Mouse (Mus musculus): ENCODE data around the gene Stat5b.

The Stat5b gene

DNA sequence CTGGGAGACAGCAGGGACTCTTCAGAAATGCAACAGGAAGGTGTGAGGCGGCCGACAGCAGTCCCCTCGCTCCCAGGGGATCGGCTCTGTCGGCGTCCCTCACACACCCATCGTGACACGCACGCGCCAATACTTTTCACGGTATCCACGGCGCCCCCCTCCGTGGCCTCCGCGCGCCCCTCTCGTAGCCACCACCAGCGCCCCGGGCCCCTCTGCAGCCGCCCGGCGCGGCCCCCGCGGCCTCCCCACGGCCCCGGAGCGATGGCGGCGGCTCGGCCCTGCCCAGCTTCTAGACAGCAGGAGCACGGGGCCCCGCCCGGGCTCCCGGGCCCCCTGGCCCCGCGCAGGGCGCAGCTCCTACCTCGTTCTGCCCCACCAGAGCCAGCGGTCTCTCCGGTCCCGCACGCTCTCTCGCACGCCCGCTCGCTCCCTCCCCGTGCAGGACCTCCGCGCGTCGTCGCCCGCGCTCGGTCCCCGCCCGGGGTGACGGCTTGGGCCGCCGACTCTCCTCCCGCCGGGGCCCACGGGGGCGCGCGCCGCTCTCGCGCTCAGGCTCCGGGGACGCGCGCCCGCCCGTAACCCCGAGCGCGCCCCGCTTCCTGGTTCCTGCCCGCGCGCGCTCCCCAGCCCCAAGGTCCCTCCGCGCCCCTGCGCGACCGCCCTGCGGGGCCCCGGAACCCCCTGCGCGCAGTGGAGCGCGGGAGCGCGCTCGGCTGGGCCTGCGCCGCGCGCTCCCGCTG lies at the start of gene Stat5b:
Gene Stat5b (minus strand): TSS at position 687 of the 740 bp plus-strand sequence.
- peak in 1 of 2 experiments; percentile 58 for DNase-seq (ENCODE audit: low read depth in 1 of 2, low spot score in 2 of 2)

DNA sequence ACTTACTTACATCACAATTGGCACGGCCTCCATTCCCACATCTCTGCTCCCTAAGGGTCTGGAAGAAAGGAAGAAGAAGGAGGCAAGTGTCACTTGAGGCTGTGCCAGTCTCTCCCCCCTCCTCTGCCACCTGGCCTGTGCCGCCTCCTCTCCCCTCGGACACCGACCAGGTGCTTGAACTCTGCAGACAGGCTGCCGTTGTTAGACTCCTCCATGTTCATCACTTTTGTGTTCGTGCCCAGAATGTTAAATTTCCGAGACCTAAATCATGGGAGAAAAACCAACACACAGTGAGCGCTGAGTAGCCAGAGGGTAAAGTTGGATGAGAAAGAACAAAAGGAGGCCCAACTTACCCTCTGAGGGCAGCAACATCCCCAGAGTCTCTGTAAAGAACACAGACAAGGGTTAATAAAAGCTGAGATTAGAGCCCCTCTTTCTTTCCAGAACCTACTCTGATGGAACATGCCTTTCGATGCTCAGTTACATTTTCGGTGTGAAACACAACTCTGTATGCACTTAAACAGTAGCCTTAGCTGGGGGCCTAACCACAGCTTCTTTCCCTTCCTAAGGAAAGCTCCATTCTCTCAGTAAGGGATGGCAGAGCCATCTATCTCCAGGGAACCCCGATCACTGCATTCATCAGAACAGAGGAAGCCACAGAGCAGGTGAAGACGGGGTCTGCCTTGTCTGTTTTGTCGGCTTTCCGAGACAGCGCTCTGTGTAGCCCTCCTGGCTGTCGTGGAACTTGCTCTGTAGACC lies 48.1 kb upstream of the Stat5b start:
- DNase-seq (ENCODE audit: low read depth in 1 of 2, low spot score in 2 of 2) = no peak

DNA sequence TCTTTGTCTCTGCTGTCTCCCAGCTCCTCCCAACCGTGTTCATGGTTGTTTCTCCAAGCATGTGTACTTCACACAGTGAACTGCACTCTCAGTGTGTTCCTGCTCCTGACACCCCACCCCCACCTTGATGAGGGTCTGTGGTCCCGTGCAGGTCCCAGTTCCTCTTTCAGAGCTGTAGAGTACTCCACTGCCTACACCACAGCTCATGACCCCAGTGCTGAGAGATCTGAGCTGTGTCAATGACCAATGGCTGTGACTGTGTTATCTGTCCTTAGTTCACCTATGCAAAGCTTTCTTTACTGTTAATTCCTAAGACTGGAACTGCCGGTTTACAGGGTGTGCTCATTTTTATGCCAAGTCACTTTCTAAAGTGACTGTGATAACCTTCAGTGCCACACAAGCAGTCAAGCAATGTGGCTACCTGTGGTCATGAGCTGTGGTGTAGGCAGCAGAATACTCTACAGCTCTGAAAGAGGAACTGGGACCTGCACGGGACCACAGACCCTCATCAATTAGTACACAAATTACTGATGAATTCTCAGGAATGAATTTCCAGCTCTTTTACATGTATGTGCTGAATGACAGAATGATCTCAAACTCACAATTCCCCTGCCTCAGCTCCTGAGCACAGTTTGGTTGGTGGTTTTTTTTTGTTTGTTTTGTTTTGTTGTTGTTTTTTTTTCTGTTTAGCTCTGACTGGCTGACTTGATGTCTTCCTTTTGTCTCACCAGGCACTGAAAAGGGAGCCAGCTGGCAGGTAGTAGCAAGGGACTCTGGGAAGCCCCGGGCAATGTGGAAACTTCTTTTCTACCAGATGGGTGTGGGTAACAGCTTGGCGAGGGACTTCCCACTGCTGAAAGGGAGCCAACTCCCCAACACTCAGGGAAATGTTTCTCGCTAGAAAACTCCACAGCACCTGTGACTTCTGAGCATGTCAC lies 47.0 kb upstream of the Stat5b start:
- no peak for DNase-seq (ENCODE audit: low read depth in 1 of 2, low spot score in 2 of 2)

DNA sequence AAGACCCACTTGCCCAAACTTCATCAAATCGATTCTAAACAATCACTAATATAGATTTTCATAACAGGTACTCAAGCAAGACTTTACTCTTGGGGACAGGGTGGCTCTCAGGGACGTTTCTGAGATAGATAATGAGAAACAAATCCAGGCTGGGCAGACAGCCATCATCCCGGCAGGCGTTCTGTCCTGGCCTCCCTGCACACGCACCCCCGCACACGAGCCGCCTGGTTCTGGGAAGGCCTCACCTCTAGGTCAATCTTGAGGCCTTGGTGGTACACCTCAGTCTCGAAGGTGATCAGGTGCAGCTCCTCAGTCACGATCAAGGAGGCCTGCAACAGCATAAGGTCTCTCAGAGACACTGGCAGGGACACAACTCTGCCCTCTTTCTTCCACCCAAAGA lies 45.6 kb upstream of the Stat5b start:
- no peak for DNase-seq (ENCODE audit: low read depth in 1 of 2, low spot score in 2 of 2)

DNA sequence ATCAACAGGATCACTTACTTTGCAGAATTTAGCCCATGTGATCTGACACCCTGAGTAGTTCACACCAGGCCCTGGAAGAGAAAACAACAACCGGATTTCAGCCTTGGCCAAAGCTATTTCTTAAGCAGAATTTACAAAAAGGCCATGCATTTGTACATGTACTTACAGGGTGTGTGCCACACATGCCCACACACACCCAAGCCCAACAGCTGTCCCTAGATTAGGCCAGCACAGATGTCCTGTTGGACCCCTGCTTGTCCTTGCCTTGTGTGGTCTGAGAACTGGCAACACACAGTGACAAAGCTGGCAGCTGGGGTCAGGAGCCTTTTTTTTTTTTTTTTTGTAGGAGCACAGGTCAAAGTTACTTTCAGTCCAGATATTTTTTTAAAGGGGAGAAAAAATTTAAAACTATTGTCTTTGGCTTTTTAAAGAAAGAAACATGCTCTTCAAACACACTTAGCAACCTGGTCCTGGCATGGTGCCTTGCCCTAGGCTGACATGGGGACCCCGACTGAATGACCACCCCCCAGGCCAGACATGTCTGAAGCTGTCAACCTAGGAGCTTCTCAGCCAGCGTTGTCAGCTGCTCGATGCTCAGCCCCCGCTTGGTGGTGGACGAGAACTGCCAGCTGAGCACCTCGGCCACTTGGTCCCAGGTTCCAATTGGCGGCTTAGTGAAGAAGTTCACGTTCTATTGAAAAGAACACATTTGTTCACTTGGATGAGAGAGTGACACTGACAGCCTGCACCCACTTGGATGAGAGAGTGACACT lies 43.8 kb upstream of the Stat5b start:
- DNase-seq (ENCODE audit: low read depth in 1 of 2, low spot score in 2 of 2) = no peak

DNA sequence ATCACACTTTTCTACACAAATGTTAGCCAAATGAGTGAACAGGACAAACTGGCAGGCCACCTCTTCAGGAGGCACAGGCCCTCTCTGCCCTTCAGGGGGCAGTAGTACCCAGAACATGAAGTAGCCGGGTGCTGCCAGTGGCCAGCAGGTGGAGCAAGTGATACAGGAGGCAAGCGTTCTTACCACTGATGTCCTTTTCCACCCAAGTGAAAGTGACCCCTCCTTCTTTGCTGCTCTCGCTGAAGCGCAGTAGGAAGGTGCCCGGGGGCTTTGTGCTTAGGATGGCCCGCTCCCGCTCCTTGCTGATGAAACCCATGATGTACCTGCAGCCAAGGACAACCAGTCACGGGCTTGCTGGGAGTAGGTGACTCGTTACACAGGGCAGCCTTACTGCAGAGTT lies 43.0 kb upstream of the Stat5b start:
- DNase-seq (ENCODE audit: low read depth in 1 of 2, low spot score in 2 of 2) = peak; percentile 70 to 83

DNA sequence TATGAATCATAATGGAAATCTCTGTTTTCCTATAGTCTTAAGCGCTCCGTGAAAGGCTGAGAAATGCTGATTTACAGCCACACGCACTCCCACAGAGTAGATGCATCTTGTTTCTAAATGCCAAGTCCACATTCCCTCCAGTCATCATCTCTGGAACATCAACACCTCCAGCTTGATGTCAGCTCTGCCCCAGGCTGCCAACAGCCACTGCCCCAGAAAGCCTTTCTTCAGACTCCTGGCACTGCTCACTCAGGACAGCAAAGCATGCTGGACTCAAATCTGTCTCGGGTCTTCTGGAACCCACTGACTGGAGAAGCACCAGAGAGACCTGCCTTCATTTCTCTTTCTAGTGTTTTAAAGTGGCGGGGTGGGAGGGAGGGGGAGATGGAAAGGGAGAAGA lies 41.9 kb upstream of the Stat5b start:
- DNase-seq (ENCODE audit: low read depth in 1 of 2, low spot score in 2 of 2) = no peak

DNA sequence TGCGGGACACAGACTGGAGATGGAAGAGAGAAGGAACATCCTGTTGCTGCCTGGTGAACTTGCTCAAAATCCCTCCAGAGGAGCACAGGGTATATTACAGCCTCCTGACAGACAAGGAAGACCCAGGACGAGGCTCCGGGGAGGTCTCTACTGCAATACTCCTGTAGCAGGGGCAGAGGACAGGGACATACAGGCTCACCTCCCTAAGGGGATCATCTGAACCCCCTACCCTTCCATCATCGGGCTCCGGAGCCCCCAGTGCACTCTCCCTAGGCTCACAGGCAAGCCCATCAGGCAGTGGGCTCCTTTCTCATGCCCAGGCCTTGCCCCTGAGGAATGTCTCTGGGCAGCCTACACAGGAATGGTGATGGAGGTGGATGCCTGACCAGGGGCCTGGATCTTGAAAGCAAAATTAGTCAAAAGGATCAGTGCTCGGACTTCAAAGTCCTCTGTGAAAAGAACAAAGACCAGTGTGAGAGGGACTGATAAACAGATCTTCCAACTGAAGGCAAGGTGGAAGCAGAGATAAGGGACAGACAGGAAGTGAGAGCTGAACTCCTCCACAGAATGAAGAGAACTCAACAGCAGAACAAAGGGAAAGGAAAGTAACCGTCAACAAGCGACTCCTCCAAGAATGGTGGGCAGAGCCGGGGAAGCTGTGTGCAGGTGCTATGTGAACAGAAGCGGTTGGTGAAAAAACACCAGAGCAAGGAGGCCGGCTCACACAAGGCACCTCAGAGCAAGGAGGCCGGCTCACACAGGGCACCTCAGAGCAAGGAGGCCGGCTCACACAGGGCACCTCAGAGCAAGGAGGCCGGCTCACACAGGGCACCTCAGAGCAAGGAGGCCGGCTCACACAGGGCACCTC lies 41.0 kb upstream of the Stat5b start:
- DNase-seq (ENCODE audit: low read depth in 1 of 2, low spot score in 2 of 2) = no peak

DNA sequence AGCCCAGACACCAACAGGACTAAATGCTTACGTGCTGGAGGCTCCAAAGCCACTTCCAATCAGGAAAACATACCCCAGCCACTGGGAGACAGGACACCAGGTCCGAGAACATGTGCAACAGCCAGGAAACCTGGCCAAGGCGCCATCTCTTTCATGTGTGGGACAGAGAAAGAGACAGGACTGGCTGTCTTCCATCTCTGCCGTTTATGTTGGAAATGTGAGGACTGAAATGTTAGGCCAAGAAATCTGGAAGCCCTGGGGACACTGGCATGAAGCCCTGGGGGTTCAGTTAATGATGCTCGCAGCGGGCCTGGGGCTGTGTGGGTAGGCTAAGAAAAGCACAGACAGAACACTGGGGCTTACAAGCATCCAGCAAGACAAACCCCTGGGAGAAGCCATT lies 40.0 kb upstream of the Stat5b start:
- DNase-seq (ENCODE audit: low read depth in 1 of 2, low spot score in 2 of 2) = no peak

DNA sequence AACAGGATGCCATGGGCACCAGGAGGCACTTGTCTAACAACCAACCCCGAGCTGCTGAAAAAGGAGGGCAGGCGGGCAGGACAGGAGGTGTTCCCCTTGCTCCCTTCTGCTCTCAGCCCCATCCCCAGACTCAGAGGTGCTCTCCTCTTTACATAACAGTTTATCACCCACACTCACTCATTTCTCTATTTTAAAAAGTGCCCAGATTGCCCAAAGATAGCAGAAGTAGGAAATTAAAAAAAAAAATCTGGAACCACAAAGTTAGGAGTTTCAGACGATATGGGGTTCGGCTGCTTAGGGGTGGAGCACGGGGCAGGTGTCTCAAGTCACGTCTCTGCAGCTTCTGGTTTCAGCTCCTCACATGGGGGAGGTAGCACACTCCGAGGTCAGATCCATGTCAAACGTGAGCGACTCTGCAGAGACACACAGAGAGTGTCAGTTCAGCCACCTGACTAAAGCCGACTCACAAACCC lies 37.9 kb upstream of the Stat5b start:
- no peak for DNase-seq (ENCODE audit: low read depth in 1 of 2, low spot score in 2 of 2)

DNA sequence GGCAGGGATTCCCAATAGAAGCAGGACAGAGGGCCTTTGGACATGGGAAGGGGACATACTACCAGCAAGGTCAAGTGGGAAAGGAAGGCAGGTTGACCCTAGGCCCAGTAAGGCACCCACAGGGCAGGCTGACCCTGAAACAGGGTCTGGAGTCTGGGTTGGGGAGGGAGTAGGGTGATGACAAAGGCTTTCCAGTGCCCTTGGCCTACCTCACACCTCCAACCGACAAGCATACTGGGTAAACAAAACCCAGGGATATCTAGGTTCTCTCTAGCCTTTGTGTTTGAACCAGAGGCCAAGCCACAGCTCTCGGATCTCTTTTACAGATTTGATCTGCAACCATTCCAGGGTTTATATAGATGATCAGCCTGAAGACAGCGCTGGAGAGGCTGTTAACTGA lies 37.2 kb upstream of the Stat5b start:
- no peak for DNase-seq (ENCODE audit: low read depth in 1 of 2, low spot score in 2 of 2)

DNA sequence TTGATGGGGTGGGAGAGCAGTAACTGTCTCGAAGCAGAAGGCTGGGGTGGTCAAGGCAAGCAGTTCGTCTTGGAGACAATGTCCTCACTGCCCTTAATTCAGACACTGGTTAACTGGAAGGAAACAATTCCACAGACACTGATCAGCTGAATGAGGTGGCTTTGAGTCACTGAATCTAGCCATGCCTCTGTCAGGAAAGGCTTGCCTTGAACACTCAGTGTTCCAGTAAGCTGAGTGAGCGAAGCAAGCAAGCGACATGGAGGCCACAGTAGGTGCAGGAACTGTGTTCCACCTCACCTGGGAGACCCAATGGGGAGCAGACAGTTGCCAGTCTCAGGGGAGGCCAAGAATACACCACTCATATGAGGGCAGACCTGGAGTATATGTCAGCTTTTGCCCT lies 36.7 kb upstream of the Stat5b start:
- DNase-seq (ENCODE audit: low read depth in 1 of 2, low spot score in 2 of 2) = no peak

DNA sequence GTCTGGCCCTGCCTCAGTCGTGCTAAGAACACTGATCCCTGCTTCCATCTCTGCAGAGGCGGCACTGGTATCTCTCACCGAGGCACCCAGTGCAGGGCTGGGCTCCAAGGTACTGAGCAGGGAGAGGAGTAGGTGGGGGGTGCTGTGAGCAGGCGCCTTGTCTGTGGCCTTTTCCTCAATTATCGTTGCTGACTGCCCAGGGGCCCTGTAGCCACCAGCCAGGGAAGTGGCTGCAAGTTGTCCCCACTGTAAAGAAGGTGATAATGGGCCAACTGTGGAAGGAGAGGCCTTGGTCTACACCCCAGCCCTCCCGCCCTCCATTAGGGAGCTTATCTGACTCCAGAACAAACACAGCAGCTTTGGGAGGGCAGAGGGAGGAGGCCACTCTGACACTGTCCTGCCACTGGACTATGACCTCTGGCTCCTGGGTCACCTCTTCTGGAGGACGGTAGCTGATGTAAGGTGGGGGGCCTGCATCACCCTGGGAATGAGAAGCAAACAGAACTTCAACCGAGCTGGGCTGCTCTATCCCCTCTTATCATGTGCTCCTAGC lies 35.7 kb upstream of the Stat5b start:
- DNase-seq (ENCODE audit: low read depth in 1 of 2, low spot score in 2 of 2) = no peak

DNA sequence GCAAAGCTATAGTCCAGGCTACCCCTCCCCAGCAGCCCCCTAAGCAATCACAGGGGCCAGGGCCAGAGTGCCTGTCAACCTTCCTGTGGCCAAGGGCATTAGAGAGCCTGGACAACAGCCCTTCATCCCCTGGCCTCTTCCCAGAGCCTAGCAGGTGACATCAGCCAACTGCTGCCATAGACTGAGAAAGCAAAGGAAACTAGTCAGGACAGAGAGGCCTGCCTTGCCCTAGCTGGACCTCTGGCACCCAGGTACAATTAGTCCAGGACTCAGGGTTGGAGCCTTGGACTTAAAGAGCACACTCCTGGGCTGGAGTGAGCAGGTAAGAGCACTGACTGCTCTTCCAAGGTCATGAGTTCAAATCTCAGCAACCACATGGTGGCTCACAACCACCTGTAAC lies 34.9 kb upstream of the Stat5b start:
- no peak for DNase-seq (ENCODE audit: low read depth in 1 of 2, low spot score in 2 of 2)

DNA sequence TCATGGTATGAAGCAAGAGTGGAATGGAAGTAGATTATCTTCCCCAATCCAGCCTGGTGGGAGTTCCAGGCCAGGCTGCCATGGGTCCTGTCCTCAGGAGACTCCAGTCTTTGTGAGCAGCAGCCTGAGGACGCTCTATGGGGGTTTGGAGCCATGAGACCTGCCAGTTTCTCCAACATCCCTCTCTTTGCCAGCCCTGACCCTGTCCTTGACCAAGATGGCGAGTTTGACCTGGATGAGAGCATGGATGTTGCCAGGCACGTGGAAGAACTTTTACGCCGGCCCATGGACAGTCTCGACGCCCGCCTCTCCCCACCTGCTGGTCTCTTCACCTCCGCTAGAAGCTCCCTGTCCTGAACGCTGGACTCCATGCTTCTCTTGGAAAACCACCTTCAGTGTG lies 33.1 kb upstream of the Stat5b start:
- no peak for DNase-seq (ENCODE audit: low read depth in 1 of 2, low spot score in 2 of 2)

DNA sequence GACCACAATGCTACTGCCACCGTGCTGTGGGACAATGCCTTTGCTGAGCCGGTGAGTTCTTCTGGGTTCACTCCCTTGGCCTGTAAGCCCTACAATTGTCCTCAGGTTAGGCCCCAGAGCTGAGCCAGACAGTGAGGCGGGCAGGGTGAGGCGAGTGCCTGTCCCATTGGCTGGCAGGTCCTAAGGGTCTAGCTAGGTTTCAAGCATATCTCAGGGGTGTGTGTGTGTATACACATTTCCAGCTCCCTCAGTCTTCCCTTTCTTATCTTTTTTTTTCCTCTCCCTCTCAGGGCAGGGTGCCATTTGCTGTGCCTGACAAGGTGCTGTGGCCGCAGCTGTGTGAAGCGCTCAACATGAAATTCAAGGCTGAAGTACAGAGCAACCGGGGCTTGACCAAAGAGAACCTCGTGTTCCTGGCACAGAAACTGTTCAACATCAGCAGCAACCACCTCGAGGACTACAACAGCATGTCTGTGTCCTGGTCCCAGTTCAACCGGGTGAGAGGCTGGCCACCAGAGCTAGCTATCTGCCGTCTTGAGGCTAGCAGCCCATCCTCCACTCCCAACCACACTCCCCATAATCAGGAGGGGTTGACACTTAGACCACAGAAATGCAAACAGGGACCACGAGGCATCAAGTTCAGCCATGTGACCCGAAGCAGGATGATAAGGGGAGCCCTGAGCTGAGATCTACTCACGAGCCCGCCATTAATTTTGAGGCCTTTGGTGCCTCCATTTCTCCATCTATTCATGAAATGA lies 29.0 kb upstream of the Stat5b start:
- no peak for DNase-seq (ENCODE audit: low read depth in 1 of 2, low spot score in 2 of 2)

DNA sequence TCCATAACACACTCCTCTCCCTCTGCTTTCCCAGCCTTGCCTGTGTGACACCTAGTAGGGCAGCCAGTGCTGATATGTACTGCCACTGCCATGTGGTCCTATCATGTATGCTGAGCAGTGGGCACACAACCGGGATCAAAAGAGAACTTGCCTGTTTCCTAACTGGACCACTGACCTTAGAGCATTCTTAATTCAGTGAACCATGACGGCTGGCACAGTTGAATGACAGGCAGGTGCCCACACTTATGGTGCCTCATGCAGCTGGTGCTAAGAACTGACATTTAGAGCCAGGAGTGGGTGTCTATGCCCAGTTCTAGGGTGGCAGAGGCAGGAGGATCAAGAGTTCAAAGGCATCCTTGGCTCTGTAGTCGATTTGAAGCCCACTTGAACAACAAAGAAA lies 25.2 kb upstream of the Stat5b start:
- no peak for DNase-seq (ENCODE audit: low read depth in 1 of 2, low spot score in 2 of 2)

DNA sequence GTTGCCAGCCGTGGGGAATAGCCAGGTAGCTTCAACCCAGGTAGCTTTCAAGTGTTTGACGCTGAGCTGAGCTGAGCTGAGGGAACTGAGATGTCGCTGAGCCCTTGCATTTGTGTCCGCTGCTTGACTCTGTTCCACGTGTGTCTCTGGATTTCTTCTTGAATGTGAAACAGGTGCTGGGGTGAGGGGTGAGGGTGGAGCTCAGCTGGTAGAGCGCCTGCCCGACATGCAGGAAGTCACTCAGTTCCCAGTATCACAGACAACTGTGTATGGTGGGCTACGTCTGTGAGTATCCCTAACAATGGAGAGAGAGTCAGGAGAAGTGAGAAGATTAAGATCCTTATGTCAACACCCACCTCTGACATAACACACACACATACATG lies 20.4 kb upstream of the Stat5b start:
- no peak for DNase-seq (ENCODE audit: low read depth in 1 of 2, low spot score in 2 of 2)

Measured in monocyte, adult 2 months (primary cell).